In the genomic region with DNA sequence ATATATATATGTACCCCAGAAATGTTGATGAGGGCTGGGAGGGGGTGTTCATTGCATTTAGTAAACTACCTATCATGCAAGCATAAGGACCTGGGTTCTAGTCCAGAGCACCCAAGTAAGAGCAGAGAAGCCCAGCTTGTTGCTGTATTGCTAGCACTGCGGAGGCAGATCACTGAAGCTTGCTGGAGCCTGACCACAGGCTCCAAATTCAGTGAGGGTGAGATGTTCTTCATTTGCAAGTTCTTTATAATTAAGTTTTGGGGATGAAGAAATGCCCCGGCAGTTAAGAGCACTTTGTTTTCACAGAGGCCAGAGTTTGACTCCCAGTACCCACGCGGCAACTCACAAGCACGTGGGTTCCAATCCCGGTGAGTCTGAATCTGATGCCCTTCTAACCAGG, we compare ENCODE assay signal across 22 mouse cellular contexts. TPM values are rescaled to one million over a fixed set of nuclear protein-coding genes. Genes with fewer than 3 reads are reported as not detected.
DNase-seq lines count a peak whose midpoint lies in the region; ATAC-seq and TF ChIP-seq lines count a peak whose summit lies in the region.
"Had no signal": no experiment of that assay in that cellular context is flagged by ENCODE, and none has a peak within 500 bp of the region (broad histone marks: within the 10 kb centered on the region; RNA-seq: fewer than 3 reads in every experiment).

No protein-coding gene starts in this region.

- no peak for TF ChIP-seq POLR2A in spleen, adult 2 months (IDR thresholded peaks at IDR 0.05; ENCODE audit: low read depth, low read length)

- WGBS in spleen, adult 2 months, result 75% methylated on average over 6 of the region's 6 CpGs

- no peak for ATAC-seq in frontal cortex, adult (ENCODE audit: low TSS enrichment)
- ATAC-seq: activated CD4-positive, CD25-positive, alpha-beta regulatory T cell, adult 4 months; CD4-positive, CD25-positive, alpha-beta regulatory T cell, adult 4 months; Patski had no signal

- intact Hi-C loops in heart, postnatal 36 days (cut with DNase I), result no loop called here

- H3K36me3 ChIP-seq in spleen, adult 2 months (ENCODE audit: control insufficient read depth, insufficient read depth, low read length), result 0 out of 2 replicates have a peak, but pooled peaks cover 1% of the 10 kb centered on the region
- H3K36me3 ChIP-seq in splenic B cell, adult 2 months (ENCODE audit: control insufficient read depth, insufficient read depth, low read length, poor library complexity, severe bottlenecking), result no peaks in the 10 kb centered on the region
- H3K36me3 ChIP-seq: G1E had no signal

- TF ChIP-seq CTCF in spleen, adult 2 months (IDR thresholded peaks at IDR 0.05; ENCODE audit: extremely low read depth, insufficient read depth, insufficient read length, insufficient replicate concordance), result no peak

- no peak overlapping the region for H3K4me3 ChIP-seq in spleen, adult 2 months (ENCODE audit: extremely low read depth, insufficient read depth, insufficient read length)

- DNase-seq in heart, adult 11 months, result peak; percentile 59
- no peak for DNase-seq in heart, postnatal 36 days
- DNase-seq in spleen, adult 2 months (ENCODE audit: low read depth in 1 of 2, low spot score in 2 of 2), result no peak
- no peak for DNase-seq in spleen, postnatal 14 days (ENCODE audit: low spot score in 2 of 2)
- peak; percentile 78 for DNase-seq in A20 (ENCODE audit: low read depth, low spot score)
- peak; percentile 55 for DNase-seq in splenic B cell, adult 2 months (ENCODE audit: low read depth, low spot score)
- DNase-seq in lung, postnatal 14 days, result no peak
- DNase-seq: adrenal gland, adult 2 months; adrenal gland, adult 8-10 months; adrenal gland, postnatal 10 days; adrenal gland, postnatal 14 days; adrenal gland, postnatal 25 days; adrenal gland, postnatal 36 days; cerebellum, adult 11 months; cerebellum, adult 11-12 months; cerebellum, adult 18-20 months had no signal

- H3K27me3 ChIP-seq in spleen, adult 2 months (ENCODE audit: control insufficient read depth, insufficient read depth, low read length), result no peaks in the 10 kb centered on the region
- H3K27me3 ChIP-seq in splenic B cell, adult 2 months (ENCODE audit: control insufficient read depth, insufficient read depth, low read length, poor library complexity, severe bottlenecking), result no peaks in the 10 kb centered on the region
- H3K27me3 ChIP-seq: CH12.LX, Patski had no signal

- peaks cover 33% of the 10 kb centered on the region for H3K4me1 ChIP-seq in spleen, adult 2 months (ENCODE audit: control insufficient read depth, insufficient read depth, insufficient read length)

- H3K27ac ChIP-seq in spleen, adult 2 months (ENCODE audit: insufficient read depth, low read length), result peak overlapping the region; percentile 72

RNA-seq across cellular contexts. Expression of a gene that starts 12.6 kb away (rescaled TPM):
- total RNA-seq in heart, postnatal 36 days (2021), result 10 to 100 TPM; 16.2 to 17.5 TPM
- 11.5 and 15.7 TPM in 2 replicates for polyA plus RNA-seq in spleen, adult 2 months (2012; rRNA removed)
- polyA plus RNA-seq: G1E had no signal

Comparison
In these comparisons a context has a peak if more than half of its experiments do, and no peak if none do; other contexts are left out.
1. DNase-seq: peak in heart, adult 11 months (single experiment), A20 (single experiment) and splenic B cell, adult 2 months (single experiment); none in heart, postnatal 36 days (0 of 2), spleen, adult 2 months (0 of 2), spleen, postnatal 14 days (0 of 2) and lung, postnatal 14 days (single experiment).